Mouse (Mus musculus): ENCODE data around the gene Sprtn. TPM values are rescaled to one million over a fixed set of nuclear protein-coding genes. Genes with fewer than 3 reads are reported as not detected.

Sprtn gene
- polyA plus RNA-seq, 1 experiment = 9.0 TPM

DNA sequence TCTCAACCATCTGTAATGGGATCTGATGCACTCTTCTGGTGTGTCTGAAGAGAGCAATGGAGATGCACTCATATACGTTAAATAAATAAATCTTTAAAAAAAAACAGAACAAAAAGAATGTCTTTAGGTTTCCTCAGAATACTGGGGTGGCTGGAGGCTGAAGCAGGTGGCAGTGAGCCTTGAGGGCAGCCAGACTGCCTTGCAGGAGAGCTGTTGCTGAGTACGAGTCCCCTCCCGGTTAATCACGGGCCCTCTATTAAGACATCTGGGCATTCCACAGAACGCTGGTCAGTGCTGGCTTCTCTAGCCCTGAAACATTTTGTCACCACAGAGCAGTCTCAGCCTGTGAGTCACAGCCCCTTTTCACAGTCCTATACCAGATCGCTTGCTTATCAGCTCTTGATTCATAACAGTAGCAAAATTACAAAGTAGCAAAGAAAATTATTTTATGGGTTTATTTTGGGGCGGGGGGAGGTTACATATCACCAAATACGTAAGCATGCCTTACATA is 56.9 kb downstream of the Sprtn start:
- Histone ChIP-seq H3K27me3 (ENCODE audit: control insufficient read depth, insufficient read depth, low read length) (no peaks in the 10 kb centered on the region), H3K4me3 (ENCODE audit: low read depth, low read length) (no peak overlapping the region), H3K27ac (ENCODE audit: insufficient read depth, low read depth, low read length) (no peak overlapping the region), H3K4me1 (ENCODE audit: control insufficient read depth, insufficient read depth, insufficient read length, low read length) (peaks cover 17% of the 10 kb centered on the region; the same call in 1 of the 2 replicates), H3K36me3 (ENCODE audit: control insufficient read depth, insufficient read depth, low read length) (no peaks in the 10 kb centered on the region)
- 54% methylated on average over 8 of the region's 8 CpGs for WGBS
- TF ChIP-seq POLR2A (IDR thresholded peaks at IDR 0.05; ENCODE audit: low read depth, low read length) (no peak), CTCF (IDR thresholded peaks at IDR 0.05; ENCODE audit: extremely low read depth, insufficient read length, insufficient replicate concordance, low read depth, low read length) (no peak)

Other genes starting within 250 kb of the Sprtn start
- 11.7 and 35.0 TPM in 2 replicates for gene 2310022B05Rik, start 234.5 kb upstream of the Sprtn start, polyA plus RNA-seq (2012; rRNA removed)
- gene Ttc13, start 175.9 kb upstream of the Sprtn start, polyA plus RNA-seq (2012; rRNA removed) = 8.1 and 11.4 TPM in 2 replicates
- 6.5 and 7.0 TPM in 2 replicates for gene Arv1, start 175.7 kb upstream of the Sprtn start, polyA plus RNA-seq (2012; rRNA removed)
- 1.4 and 1.7 TPM in 2 replicates for gene Fam89a, start 146.1 kb upstream of the Sprtn start, polyA plus RNA-seq (2012; rRNA removed)
- gene Trim67, start 104.8 kb upstream of the Sprtn start, polyA plus RNA-seq (2012; rRNA removed) = 0.05 and 0.09 TPM in 2 replicates
- gene Gnpat, start 34.9 kb upstream of the Sprtn start, polyA plus RNA-seq (2012; rRNA removed) = 12.1 and 17.6 TPM in 2 replicates
- 3.3 and 5.4 TPM in 2 replicates for gene 2810004N23Rik, start 34.8 kb upstream of the Sprtn start, polyA plus RNA-seq (2012; rRNA removed)
- gene Exoc8, start 181 bp upstream of the Sprtn start, polyA plus RNA-seq (2012; rRNA removed) = 7.0 and 9.1 TPM in 2 replicates
- gene Egln1, start 51.4 kb downstream of the Sprtn start, polyA plus RNA-seq (2012; rRNA removed) = 10.6 and 20.1 TPM in 2 replicates
- gene Tsnax, start 115.1 kb downstream of the Sprtn start, polyA plus RNA-seq (2012; rRNA removed) = 8.1 and 12.0 TPM in 2 replicates
- 0.28 and 0.32 TPM in 2 replicates for gene Disc1, start 156.3 kb downstream of the Sprtn start, polyA plus RNA-seq (2012; rRNA removed)